Mouse (Mus musculus) midbrain, embryonic 16.5 days (tissue): Measurements from ENCODE around the gene Trat1. TPM values are rescaled to one million over a fixed set of nuclear protein-coding genes. Genes with fewer than 3 reads are reported as not detected.
A peak's percentile ranks its signal among the peaks of the same experiment; 100 is the strongest.

Source experiments
- ATAC-seq: fragments of 200-750 bp; cut with Nextera tagmentation; 2 replicates; pipeline ENCODE4 v1.8.0; 2017; ENCODE audit warnings: moderate TSS enrichment
- H3K27ac ChIP-seq: fragments of 300-500 bp; sonication (generic); 2 replicates; pipeline ENCODE4 v1.5.1; 2014; ENCODE audit warnings: mild to moderate bottlenecking, low read length, mixed read lengths
- H3K27me3 ChIP-seq: fragments of 300-500 bp; sonication (generic); 2 replicates; pipeline ENCODE4 v1.6.1; 2014; ENCODE audit warnings: low read depth, low read length, mixed read lengths; ENCODE audit not compliant: control insufficient read depth, insufficient read depth
- H3K36me3 ChIP-seq: fragments of 300-500 bp; sonication (generic); 2 replicates; pipeline ENCODE4 v1.6.1; 2014; ENCODE audit warnings: mild to moderate bottlenecking, low read length, moderate library complexity, mixed read lengths; ENCODE audit not compliant: control insufficient read depth, insufficient read depth
- H3K4me1 ChIP-seq: fragments of 300-500 bp; sonication (generic); 2 replicates; pipeline ENCODE4 v1.6.1; 2014; ENCODE audit warnings: mild to moderate bottlenecking, low read length, mixed read lengths; ENCODE audit not compliant: control insufficient read depth, insufficient read depth
- H3K4me2 ChIP-seq: fragments of 300-500 bp; sonication (generic); 2 replicates; pipeline ENCODE4 v1.6.1; 2014; ENCODE audit warnings: mild to moderate bottlenecking, low read length, mixed read lengths
- H3K4me3 ChIP-seq: fragments of 300-500 bp; sonication (generic); 2 replicates; pipeline ENCODE4 v1.5.1; 2014; ENCODE audit warnings: low read depth, mild to moderate bottlenecking, low read length, moderate library complexity, mixed read lengths
- H3K9ac ChIP-seq: fragments of 300-500 bp; sonication (generic); 2 replicates; pipeline ENCODE4 v1.6.1; 2014; ENCODE audit warnings: low read depth, low read length, mixed read lengths
- H3K9me3 ChIP-seq: fragments of 300-500 bp; sonication (generic); replicated peaks from 2 replicates; pipeline ENCODE4 v1.6.1; 2014; ENCODE audit warnings: mild to moderate bottlenecking, low read length, mixed read lengths; ENCODE audit not compliant: control insufficient read depth, poor library complexity, severe bottlenecking
- WGBS: fragments of 180-500 bp; shearing (Covaris S2); extraction: QIAGEN DNeasy Blood & Tissue Kit; methylation state at CpG from one replicate; pipeline ENCODE4 v1.1.7; 2014; 5-methylcytosine and 5-hydroxymethylcytosine counted together
- polyA plus RNA-seq: library from polyadenylated mRNA; unstranded; fragments of >200 nt; fragmentation: Nextera tagmentation; extraction: Ambion mirVana; gene quantifications from 2 replicates; pipeline ENCODE4 v1.2.1, GENCODE M21; 2015

The Trat1 gene
- polyA plus RNA-seq, 1 experiment from 2014 or later: not detected

DNA sequence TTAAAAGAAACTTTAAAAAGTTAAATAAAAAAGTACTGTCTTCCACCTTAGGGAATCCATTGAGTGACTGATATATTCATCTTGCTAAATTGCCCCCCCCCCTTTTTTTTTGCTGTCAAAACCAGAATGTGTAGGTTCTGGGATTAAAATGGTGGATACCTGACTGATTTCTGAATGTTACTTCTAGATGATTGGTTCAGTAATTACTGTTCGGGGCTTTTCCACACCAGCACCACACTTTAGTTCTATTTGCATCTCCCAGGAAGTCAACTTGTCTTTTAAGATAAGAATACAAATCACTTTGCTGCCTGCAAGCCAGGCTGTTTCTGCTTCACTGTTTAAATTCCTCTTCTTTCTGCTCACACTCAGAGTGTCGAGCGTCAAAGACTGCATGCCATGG lies 26.5 kb upstream of the Trat1 start:
- Histone ChIP-seq H3K9me3 (no peaks in the 10 kb centered on the region), H3K4me2 (no peak overlapping the region), H3K27me3 (no peaks in the 10 kb centered on the region), H3K4me1 (no peaks in the 10 kb centered on the region), H3K27ac (no peak overlapping the region), H3K4me3 (no peak overlapping the region), H3K36me3 (no peaks in the 10 kb centered on the region), H3K9ac (no peak overlapping the region)
- WGBS: 82% methylated on average over 3 of the region's 3 CpGs
- no peak for ATAC-seq

DNA sequence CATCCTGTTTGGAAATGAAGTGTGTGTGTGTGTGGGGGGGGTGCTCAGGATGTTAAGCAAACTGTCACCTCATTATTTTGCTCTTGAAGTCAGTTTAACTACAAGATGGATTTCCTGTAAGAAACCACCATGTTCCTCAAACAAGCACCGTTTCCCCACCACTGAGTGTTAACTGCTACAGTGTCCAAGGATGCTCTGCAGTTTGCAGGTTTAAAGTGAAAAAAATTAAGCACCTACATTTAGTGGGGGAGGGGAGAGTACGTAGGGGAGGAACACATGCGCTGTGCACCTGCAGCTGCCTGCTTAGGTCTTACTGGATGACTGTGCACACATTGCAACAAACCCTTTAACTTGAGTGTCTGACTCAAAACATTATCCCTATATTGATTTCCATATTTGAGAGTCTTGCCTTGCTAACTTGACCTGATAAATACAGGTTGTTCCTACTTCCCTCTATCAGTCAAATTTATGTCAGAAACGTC lies 16.9 kb upstream of the Trat1 start:
- H3K4me3 ChIP-seq: no peak overlapping the region
- WGBS: 74% methylated on average over 4 of the region's 4 CpGs
- no peak for ATAC-seq
- H3K4me2 ChIP-seq: no peak overlapping the region
- no peaks in the 10 kb centered on the region for H3K9me3 ChIP-seq
- H3K27me3 ChIP-seq: no peaks in the 10 kb centered on the region
- no peaks in the 10 kb centered on the region for H3K36me3 ChIP-seq
- H3K27ac ChIP-seq: no peak overlapping the region
- H3K9ac ChIP-seq: no peak overlapping the region
- H3K4me1 ChIP-seq: no peaks in the 10 kb centered on the region

DNA sequence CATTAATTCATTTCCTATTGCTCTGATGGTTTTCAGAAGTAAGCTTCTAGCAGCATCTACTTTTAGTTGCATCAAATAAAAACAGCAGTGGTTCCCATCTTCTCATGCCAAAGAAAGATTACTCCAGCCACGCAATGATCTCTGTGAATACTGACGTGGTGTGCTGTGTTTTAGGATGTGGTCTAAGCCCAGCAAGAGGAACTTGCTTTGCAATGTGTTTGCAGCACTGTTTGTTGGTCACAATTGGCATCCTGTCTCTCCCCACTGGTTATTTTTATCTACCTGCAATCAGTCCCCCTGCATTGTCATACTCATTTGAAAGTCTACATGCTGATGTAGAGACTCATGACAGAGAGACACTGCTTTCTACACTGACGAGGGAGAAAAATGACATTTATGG lies 14.4 kb upstream of the Trat1 start:
- ATAC-seq: no peak
- Histone ChIP-seq H3K9me3 (no peaks in the 10 kb centered on the region), H3K36me3 (no peaks in the 10 kb centered on the region), H3K27ac (no peak overlapping the region), H3K9ac (no peak overlapping the region), H3K4me3 (no peak overlapping the region), H3K4me1 (no peaks in the 10 kb centered on the region), H3K27me3 (no peaks in the 10 kb centered on the region), H3K4me2 (no peak overlapping the region)
- WGBS: 85% methylated on average over 3 of the region's 3 CpGs

DNA sequence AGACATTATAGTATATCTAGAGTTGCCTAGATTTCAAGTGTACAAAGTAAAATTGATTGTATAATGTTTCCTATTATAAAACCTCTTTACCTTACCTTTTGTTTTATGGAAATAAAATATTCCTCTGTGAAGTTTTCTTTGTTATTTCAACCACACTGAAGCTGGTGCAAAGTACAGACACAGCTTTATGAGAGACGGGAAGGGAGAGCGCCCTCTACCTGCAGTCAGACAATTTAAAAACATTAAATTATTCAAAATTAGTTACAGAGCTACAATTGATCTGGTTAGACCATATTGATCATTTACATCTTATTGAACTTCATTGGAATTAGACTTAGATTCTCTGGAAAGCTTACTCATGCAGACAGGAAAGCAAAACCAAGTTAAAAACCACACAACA lies 5.4 kb upstream of the Trat1 start:
- WGBS: 59% methylated on average over 2 of the region's 2 CpGs
- no peak overlapping the region for H3K4me3 ChIP-seq
- H3K27me3 ChIP-seq: no peaks in the 10 kb centered on the region
- H3K4me2 ChIP-seq: no peak overlapping the region
- no peak overlapping the region for H3K27ac ChIP-seq
- H3K9me3 ChIP-seq: no peaks in the 10 kb centered on the region
- H3K4me1 ChIP-seq: no peaks in the 10 kb centered on the region
- ATAC-seq: no peak
- no peak overlapping the region for H3K9ac ChIP-seq
- H3K36me3 ChIP-seq: no peaks in the 10 kb centered on the region

DNA sequence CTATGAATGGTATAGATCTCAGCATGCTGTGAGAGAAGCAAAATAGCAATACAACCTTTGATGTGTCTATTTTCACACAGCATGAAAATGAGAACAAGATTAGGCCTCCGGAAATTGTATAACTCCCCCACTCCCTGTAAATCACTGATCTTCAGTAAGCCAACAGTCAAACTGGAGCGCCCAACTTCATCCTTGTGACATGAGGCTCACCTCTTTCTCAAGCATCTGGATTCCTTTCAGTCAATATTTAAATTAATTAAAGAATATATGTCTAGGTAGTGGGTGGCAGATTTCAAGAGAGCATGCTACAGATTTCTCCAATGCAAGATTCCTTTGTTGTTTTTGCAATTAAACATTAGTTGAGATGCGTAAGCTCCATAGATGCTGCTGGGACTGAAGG lies 2.6 kb downstream of the Trat1 start:
- H3K36me3 ChIP-seq: no peaks in the 10 kb centered on the region
- no peak overlapping the region for H3K4me2 ChIP-seq
- H3K9ac ChIP-seq: no peak overlapping the region
- no peaks in the 10 kb centered on the region for H3K27me3 ChIP-seq
- 88% methylated on average over 3 of the region's 3 CpGs for WGBS
- H3K4me1 ChIP-seq: no peaks in the 10 kb centered on the region
- no peak overlapping the region for H3K4me3 ChIP-seq
- no peak for ATAC-seq
- H3K27ac ChIP-seq: no peak overlapping the region
- no peaks in the 10 kb centered on the region for H3K9me3 ChIP-seq

DNA sequence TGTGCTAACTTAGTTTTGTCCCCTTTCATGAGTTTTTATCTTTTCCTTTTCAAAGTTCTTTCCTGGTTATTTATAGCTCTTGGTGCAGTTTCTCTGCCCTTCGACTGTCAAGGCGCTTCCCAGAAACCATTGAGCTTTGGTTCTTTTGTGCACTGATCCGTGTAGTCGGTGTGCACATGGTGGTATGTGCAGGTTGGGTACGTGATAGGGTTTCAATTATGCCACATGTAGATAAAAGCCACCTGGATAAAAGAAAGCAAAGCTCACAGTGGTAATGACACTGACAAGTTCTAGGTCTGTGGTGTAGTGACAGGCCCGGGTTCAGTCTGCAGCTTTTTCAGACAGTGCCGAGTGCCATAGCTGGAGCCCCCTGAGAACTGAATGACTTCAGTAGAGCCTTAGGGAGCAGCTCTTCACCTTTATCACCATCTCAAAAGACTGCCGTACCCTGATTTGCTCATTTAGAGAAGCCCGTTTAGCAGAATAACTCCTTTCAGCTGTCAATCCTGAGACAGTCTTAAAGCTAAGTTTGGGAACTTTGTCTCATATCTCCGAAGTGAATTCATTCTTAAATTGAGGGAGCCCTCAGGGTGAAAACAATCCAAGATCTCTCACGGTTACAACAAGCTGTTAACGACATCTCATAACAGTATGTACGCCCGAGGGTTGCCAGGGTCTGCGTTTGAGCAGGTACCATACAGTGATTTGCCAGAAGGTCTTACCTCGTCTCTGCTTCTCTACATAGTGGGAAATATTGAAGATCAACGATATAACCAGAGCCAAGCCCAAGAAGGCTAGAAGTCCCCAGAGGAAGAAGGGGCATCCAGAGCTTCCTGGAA lies 11.0 kb downstream of the Trat1 start:
- 72% methylated on average over 17 of the region's 17 CpGs for WGBS

DNA sequence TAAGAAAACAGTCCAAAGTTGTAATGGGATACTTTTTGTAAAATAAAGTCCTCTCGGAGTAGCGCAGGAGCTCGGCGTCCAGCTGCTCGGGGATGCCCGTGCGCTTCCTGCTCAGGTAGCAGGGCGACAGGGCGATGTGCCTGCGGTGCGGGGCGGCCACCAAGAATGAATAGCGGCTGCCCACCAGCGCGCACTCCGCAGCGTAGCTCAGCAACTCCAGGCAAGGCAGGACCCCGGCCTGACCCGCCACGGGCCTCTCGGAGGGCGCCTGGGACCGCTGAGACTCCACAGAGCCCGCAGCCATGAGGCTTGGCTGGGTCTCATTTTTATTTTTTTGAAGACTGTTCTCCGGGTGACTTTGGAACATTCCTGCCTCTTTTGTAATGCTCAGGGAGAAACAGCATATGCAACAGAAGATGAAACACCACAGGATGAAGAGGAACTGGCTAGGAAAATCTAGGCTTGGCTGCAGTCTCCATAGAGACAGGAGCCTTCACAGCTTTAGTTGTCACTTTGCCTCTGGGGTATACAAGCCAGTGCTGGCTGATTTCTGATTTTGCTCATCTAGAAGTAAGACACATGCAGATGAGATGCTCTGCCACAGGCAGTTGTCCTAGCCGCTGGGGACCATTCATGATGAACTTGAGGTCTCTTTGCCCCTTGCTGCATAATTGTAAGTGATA lies 21.5 kb downstream of the Trat1 start:
- no peaks in the 10 kb centered on the region for H3K9me3 ChIP-seq
- peak overlapping the region; percentile 26 for H3K4me3 ChIP-seq
- H3K27me3 ChIP-seq: no peaks in the 10 kb centered on the region
- WGBS: 17% methylated on average over 26 of the region's 26 CpGs
- H3K4me1 ChIP-seq: peaks cover 6% of the 10 kb centered on the region; the same call in 1 of the 2 replicates
- no peaks in the 10 kb centered on the region for H3K36me3 ChIP-seq
- H3K4me2 ChIP-seq: peak overlapping the region; percentile 56
- H3K9ac ChIP-seq: 0 out of 2 replicates have a peak overlapping the region, but pooled peaks have one; percentile 34
- H3K27ac ChIP-seq: no peak overlapping the region
- peak; percentile 70 for ATAC-seq

More for the DNA sequence above, 11.0 kb downstream of the Trat1 start:
- no peaks in the 10 kb centered on the region for H3K4me1 ChIP-seq
- H3K9ac ChIP-seq: no peak overlapping the region
- H3K36me3 ChIP-seq: no peaks in the 10 kb centered on the region
- no peak overlapping the region for H3K4me2 ChIP-seq
- no peak overlapping the region for H3K4me3 ChIP-seq
- H3K27ac ChIP-seq: no peak overlapping the region
- no peaks in the 10 kb centered on the region for H3K9me3 ChIP-seq
- H3K27me3 ChIP-seq: no peaks in the 10 kb centered on the region
- peak; percentile 75 for ATAC-seq

DNA sequence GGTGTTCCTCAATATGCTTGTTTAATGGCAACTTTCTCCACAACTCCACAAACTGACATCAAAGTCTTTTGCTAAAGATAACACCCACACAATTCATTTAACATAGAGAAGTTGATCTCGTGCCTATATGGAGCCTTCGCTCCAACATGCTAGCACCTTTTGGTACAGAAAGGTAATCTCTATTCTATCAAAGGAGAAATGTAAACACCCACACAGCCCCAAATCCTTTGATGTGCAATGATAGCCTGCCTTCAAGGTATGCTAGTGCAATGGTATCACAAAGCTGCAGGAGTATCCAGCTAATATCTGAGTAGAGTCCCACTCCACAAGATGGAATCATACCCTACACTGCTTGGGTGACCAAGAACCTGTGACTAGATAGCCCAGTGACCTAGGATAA lies 26.4 kb downstream of the Trat1 start:
- H3K4me1 ChIP-seq: peaks cover 3% of the 10 kb centered on the region; the same call in 1 of the 2 replicates
- no peak for ATAC-seq
- no peaks in the 10 kb centered on the region for H3K9me3 ChIP-seq
- H3K9ac ChIP-seq: no peak overlapping the region
- WGBS: 82% methylated on average over 2 of the region's 2 CpGs
- H3K36me3 ChIP-seq: no peaks in the 10 kb centered on the region
- H3K4me2 ChIP-seq: no peak overlapping the region
- H3K27me3 ChIP-seq: no peaks in the 10 kb centered on the region
- no peak overlapping the region for H3K27ac ChIP-seq
- H3K4me3 ChIP-seq: no peak overlapping the region

DNA sequence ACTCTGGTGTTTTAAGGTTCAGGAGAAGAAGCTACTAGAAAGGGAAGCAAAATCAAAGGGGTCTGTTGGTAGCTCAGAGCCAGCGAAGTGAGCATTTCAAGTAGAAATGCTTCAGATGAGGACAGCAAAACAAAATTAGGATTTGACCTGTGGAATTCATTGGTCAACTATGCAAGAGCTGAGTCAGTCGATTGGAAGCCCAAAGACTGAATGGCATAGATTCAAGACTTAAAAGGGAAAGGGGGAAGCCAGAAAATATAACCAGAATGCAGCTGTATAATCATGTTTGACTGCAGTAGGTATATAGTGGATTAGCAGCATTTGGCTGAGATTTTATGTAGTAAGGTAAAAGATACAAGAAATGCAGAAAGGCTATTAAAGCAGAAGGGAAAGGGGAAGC lies 26.8 kb downstream of the Trat1 start:
- Histone ChIP-seq H3K36me3 (no peaks in the 10 kb centered on the region), H3K9ac (no peak overlapping the region), H3K27ac (no peak overlapping the region), H3K9me3 (no peaks in the 10 kb centered on the region), H3K27me3 (no peaks in the 10 kb centered on the region), H3K4me2 (no peak overlapping the region), H3K4me1 (no peaks in the 10 kb centered on the region), H3K4me3 (no peak overlapping the region)
- 79% methylated on average over 2 of the region's 2 CpGs for WGBS
- ATAC-seq: no peak
